Mouse (Mus musculus) forebrain, embryonic 11.5 days (tissue): Measurements from ENCODE around the gene Rtp2. TPM values are rescaled to one million over a fixed set of nuclear protein-coding genes. Genes with fewer than 3 reads are reported as not detected.

ENCODE experiments used
- ATAC-seq: fragments of 200-750 bp; cut with Nextera tagmentation; replicated peaks from 2 replicates; pipeline ENCODE4 v1.8.0; 2017; ENCODE audit warnings: moderate TSS enrichment; ENCODE audit not compliant: low FRiP score
- DNase-seq: peaks from one replicate; pipeline ENCODE4 v3.0.0-alpha.2; 2017; ENCODE audit warnings: low spot score
- H3K27ac ChIP-seq: fragments of 300-500 bp; sonication (generic); 2 replicates; pipeline ENCODE4 v1.5.1; 2014; ENCODE audit warnings: low read depth, low read length
- H3K27me3 ChIP-seq: fragments of 300-500 bp; sonication (generic); 2 replicates; pipeline ENCODE4 v1.6.1; 2014; ENCODE audit warnings: mild to moderate bottlenecking, low read length, mixed read lengths; ENCODE audit not compliant: control insufficient read depth, insufficient read depth
- H3K36me3 ChIP-seq: fragments of 300-500 bp; sonication (generic); 2 replicates; pipeline ENCODE4 v1.6.1; 2014; ENCODE audit warnings: mild to moderate bottlenecking, low read length, moderate library complexity, mixed read lengths; ENCODE audit not compliant: control insufficient read depth, insufficient read depth
- H3K4me1 ChIP-seq: fragments of 300-500 bp; sonication (generic); replicated peaks from 2 replicates; pipeline ENCODE4 v1.6.1; 2014; ENCODE audit warnings: low read length, mixed read lengths; ENCODE audit not compliant: control insufficient read depth, insufficient read depth
- H3K4me2 ChIP-seq: fragments of 300-500 bp; sonication (generic); 2 replicates; pipeline ENCODE4 v1.6.1; 2014; ENCODE audit warnings: low read depth, mild to moderate bottlenecking, low read length, moderate library complexity, mixed read lengths; ENCODE audit not compliant: severe bottlenecking
- H3K4me3 ChIP-seq: fragments of 300-500 bp; sonication (generic); 2 replicates; pipeline ENCODE4 v1.5.1; 2014; ENCODE audit warnings: low read depth, low read length
- H3K9ac ChIP-seq: fragments of 300-500 bp; sonication (generic); 2 replicates; pipeline ENCODE4 v1.6.1; 2014; ENCODE audit warnings: low read length
- H3K9me3 ChIP-seq: fragments of 300-500 bp; sonication (generic); 2 replicates; pipeline ENCODE4 v1.6.1; 2016; ENCODE audit warnings: low read length, mixed read lengths; ENCODE audit not compliant: control insufficient read depth
- WGBS: fragments of 180-500 bp; shearing (Covaris S2); extraction: QIAGEN DNeasy Blood & Tissue Kit; methylation state at CpG from one replicate; pipeline ENCODE4 v1.1.7; 2014; 5-methylcytosine and 5-hydroxymethylcytosine counted together
- polyA plus RNA-seq: library from polyadenylated mRNA; unstranded; fragments of >200 nt; fragmentation: Nextera tagmentation; extraction: Ambion mirVana; gene quantifications from 2 replicates; pipeline ENCODE4 v1.2.1, GENCODE M21; 2014

Rtp2 gene
- polyA plus RNA-seq, 1 experiment from 2014 or later = not detected

- no peaks in the 10 kb centered on the region; the same call in 1 of the 2 replicates for H3K4me1 ChIP-seq
- no peak overlapping the region for H3K9ac ChIP-seq
- no peak overlapping the region for H3K27ac ChIP-seq
- 78% methylated on average over 11 of the region's 11 CpGs for WGBS
- no peak overlapping the region for H3K4me3 ChIP-seq
- no peaks in the 10 kb centered on the region for H3K27me3 ChIP-seq
- ATAC-seq (no peak), DNase-seq (no peak)
- no peak overlapping the region for H3K4me2 ChIP-seq
- H3K36me3 ChIP-seq = no peaks in the 10 kb centered on the region
- no peaks in the 10 kb centered on the region for H3K9me3 ChIP-seq
Measured at GRCm38 (mm10) chr16:23972901-23973300, 40.7 kb upstream of the Rtp2 start.

- H3K36me3 ChIP-seq = no peaks in the 10 kb centered on the region
Measured at GRCm38 (mm10) chr16:23972126-23972740, 40.0 kb upstream of the Rtp2 start.

GRCm38 (mm10) chr16:23969919-23970318 is 37.7 kb upstream of the Rtp2 start:
- Histone ChIP-seq H3K27ac (no peak overlapping the region), H3K27me3 (no peaks in the 10 kb centered on the region), H3K4me3 (no peak overlapping the region), H3K9ac (no peak overlapping the region), H3K9me3 (no peaks in the 10 kb centered on the region), H3K4me2 (no peak overlapping the region), H3K36me3 (no peaks in the 10 kb centered on the region), H3K4me1 (no peaks in the 10 kb centered on the region; the same call in 1 of the 2 replicates)
- WGBS = 84% methylated on average over 14 of the region's 14 CpGs
- no peak for ATAC-seq
- DNase-seq = no peak

More at GRCm38 (mm10) chr16:23972126-23972740, 40.0 kb upstream of the Rtp2 start:
- 80% methylated on average over 20 of the region's 20 CpGs for WGBS
- Histone ChIP-seq H3K4me2 (no peak overlapping the region), H3K27ac (no peak overlapping the region), H3K9me3 (no peaks in the 10 kb centered on the region), H3K27me3 (no peaks in the 10 kb centered on the region), H3K9ac (no peak overlapping the region), H3K4me3 (no peak overlapping the region), H3K4me1 (no peaks in the 10 kb centered on the region; the same call in 1 of the 2 replicates)
- DNase-seq = no peak
- ATAC-seq = no peak

GRCm38 (mm10) chr16:23968888-23969287 is 36.7 kb upstream of the Rtp2 start:
- H3K9me3 ChIP-seq = no peaks in the 10 kb centered on the region
- H3K27me3 ChIP-seq = no peaks in the 10 kb centered on the region
- no peak overlapping the region for H3K4me2 ChIP-seq
- no peak for ATAC-seq
- H3K9ac ChIP-seq = no peak overlapping the region
- no peak for DNase-seq
- no peaks in the 10 kb centered on the region for H3K36me3 ChIP-seq
- no peak overlapping the region for H3K27ac ChIP-seq
- H3K4me1 ChIP-seq = no peaks in the 10 kb centered on the region; the same call in 1 of the 2 replicates
- WGBS = 74% methylated on average over 4 of the region's 4 CpGs
- no peak overlapping the region for H3K4me3 ChIP-seq

GRCm38 (mm10) chr16:23967301-23967700 is 35.1 kb upstream of the Rtp2 start:
- Histone ChIP-seq H3K36me3 (no peaks in the 10 kb centered on the region), H3K27me3 (no peaks in the 10 kb centered on the region), H3K9ac (no peak overlapping the region), H3K27ac (no peak overlapping the region), H3K9me3 (no peaks in the 10 kb centered on the region), H3K4me2 (no peak overlapping the region), H3K4me1 (no peaks in the 10 kb centered on the region; the same call in 1 of the 2 replicates), H3K4me3 (no peak overlapping the region)
- ATAC-seq (no peak), DNase-seq (no peak)
- 78% methylated on average over 7 of the region's 7 CpGs for WGBS

GRCm38 (mm10) chr16:23966066-23966465 is 33.9 kb upstream of the Rtp2 start:
- Histone ChIP-seq H3K4me3 (no peak overlapping the region), H3K27ac (no peak overlapping the region), H3K4me1 (no peaks in the 10 kb centered on the region; the same call in 1 of the 2 replicates), H3K4me2 (no peak overlapping the region), H3K9me3 (no peaks in the 10 kb centered on the region), H3K9ac (no peak overlapping the region), H3K27me3 (no peaks in the 10 kb centered on the region), H3K36me3 (no peaks in the 10 kb centered on the region)
- no peak for ATAC-seq
- 94% methylated on average over 14 of the region's 14 CpGs for WGBS
- no peak for DNase-seq

GRCm38 (mm10) chr16:23964706-23965367 is 32.6 kb upstream of the Rtp2 start:
- no peak overlapping the region for H3K9ac ChIP-seq
- no peaks in the 10 kb centered on the region; the same call in 1 of the 2 replicates for H3K4me1 ChIP-seq
- no peaks in the 10 kb centered on the region for H3K9me3 ChIP-seq
- WGBS = 82% methylated on average over 14 of the region's 14 CpGs
- H3K36me3 ChIP-seq = no peaks in the 10 kb centered on the region
- no peak for DNase-seq
- no peak overlapping the region for H3K4me2 ChIP-seq
- no peak overlapping the region for H3K27ac ChIP-seq
- no peaks in the 10 kb centered on the region for H3K27me3 ChIP-seq
- no peak overlapping the region for H3K4me3 ChIP-seq
- no peak for ATAC-seq

- 79% methylated on average over 22 of the region's 22 CpGs for WGBS
- H3K9me3 ChIP-seq = no peaks in the 10 kb centered on the region
- DNase-seq (no peak), ATAC-seq (no peak)
- no peak overlapping the region for H3K4me3 ChIP-seq
- no peaks in the 10 kb centered on the region for H3K36me3 ChIP-seq
- H3K9ac ChIP-seq = no peak overlapping the region
- H3K4me1 ChIP-seq = no peaks in the 10 kb centered on the region; the same call in 1 of the 2 replicates
- no peak overlapping the region for H3K27ac ChIP-seq
- H3K4me2 ChIP-seq = no peak overlapping the region
- H3K27me3 ChIP-seq = no peaks in the 10 kb centered on the region
Measured at GRCm38 (mm10) chr16:23963896-23964668, 31.9 kb upstream of the Rtp2 start.
